Comparison of ENCODE assay signal across 17 mouse cellular contexts in genomic region chr17:5097046-5097445, GRCm38 (mm10).
"Had no signal": no experiment of that assay in that cellular context is flagged by ENCODE, and none has a peak within 500 bp of the region (broad histone marks: within the 10 kb centered on the region; RNA-seq: fewer than 3 reads in every experiment).

No protein-coding gene starts in this region.

- DNase-seq: kidney, adult 8-10 months; kidney, postnatal 14 days; layer of hippocampus, adult 9-11 months; lung, embryonic 14.5 days; right cerebral cortex, adult 18-20 months; right cerebral cortex, postnatal 14 days; right cerebral cortex, postnatal 4 days; thymus, adult 2 months had no signal

- H3K27ac ChIP-seq: macrophage; midbrain, embryonic 12.5 days; midbrain, embryonic 15.5 days; neural tube, embryonic 12.5 days; neural tube, embryonic 15.5 days; stomach, postnatal 0 days had no signal

- H3K4me2 ChIP-seq: kidney, embryonic 15.5 days; lung, embryonic 14.5 days; midbrain, embryonic 12.5 days; midbrain, embryonic 15.5 days; neural tube, embryonic 12.5 days; neural tube, embryonic 15.5 days had no signal

- ATAC-seq: intestine, postnatal 0 days; lung, postnatal 0 days; midbrain, embryonic 15.5 days had no signal

- H3K9me3 ChIP-seq: kidney, embryonic 15.5 days; midbrain, embryonic 12.5 days; midbrain, embryonic 15.5 days; neural tube, embryonic 12.5 days; neural tube, embryonic 15.5 days had no signal

- H3K36me3 ChIP-seq: midbrain, embryonic 12.5 days; midbrain, embryonic 15.5 days; neural tube, embryonic 12.5 days; neural tube, embryonic 15.5 days had no signal

- H3K9ac ChIP-seq: kidney, embryonic 15.5 days; lung, embryonic 14.5 days; midbrain, embryonic 12.5 days; midbrain, embryonic 15.5 days; neural tube, embryonic 12.5 days; neural tube, embryonic 15.5 days had no signal

- H3K4me3 ChIP-seq: kidney, embryonic 15.5 days; midbrain, embryonic 12.5 days; midbrain, embryonic 15.5 days; neural tube, embryonic 12.5 days; neural tube, embryonic 15.5 days had no signal

- H3K27me3 ChIP-seq: kidney, embryonic 15.5 days; midbrain, embryonic 12.5 days; midbrain, embryonic 15.5 days; neural tube, embryonic 12.5 days; neural tube, embryonic 15.5 days had no signal
